Mouse (Mus musculus) heart, embryonic 11.5 days (tissue): ENCODE data around the gene 1110032A03Rik. TPM values are rescaled to one million over a fixed set of nuclear protein-coding genes. Genes with fewer than 3 reads are reported as not detected.

ENCODE experiments used
- ATAC-seq: fragments of 200-750 bp; cut with Nextera tagmentation; replicated peaks from 2 replicates; pipeline ENCODE4 v1.8.0; 2017; ENCODE audit warnings: moderate library complexity; ENCODE audit not compliant: insufficient number of reproducible peaks, low FRiP score, low TSS enrichment
- H3K27ac ChIP-seq: fragments of 300-500 bp; sonication (generic); 2 replicates; pipeline ENCODE4 v1.5.1; 2014; ENCODE audit warnings: mild to moderate bottlenecking, low read depth, low read length
- H3K27me3 ChIP-seq: fragments of 300-500 bp; sonication (generic); 2 replicates; pipeline ENCODE4 v1.6.1; 2014; ENCODE audit warnings: mild to moderate bottlenecking, low read length, mixed read lengths; ENCODE audit not compliant: control insufficient read depth, insufficient read depth
- H3K36me3 ChIP-seq: fragments of 300-500 bp; sonication (generic); 2 replicates; pipeline ENCODE4 v1.6.1; 2014; ENCODE audit warnings: mild to moderate bottlenecking, low read length, moderate library complexity, mixed read lengths; ENCODE audit not compliant: control insufficient read depth, insufficient read depth
- H3K4me1 ChIP-seq: fragments of 300-500 bp; sonication (generic); 2 replicates; pipeline ENCODE4 v1.6.1; 2014; ENCODE audit warnings: low read length; ENCODE audit not compliant: control insufficient read depth, insufficient read depth
- H3K4me2 ChIP-seq: fragments of 300-500 bp; sonication (generic); 2 replicates; pipeline ENCODE4 v1.6.1; 2014; ENCODE audit warnings: mild to moderate bottlenecking, moderate library complexity
- H3K4me3 ChIP-seq: fragments of 300-500 bp; sonication (generic); 2 replicates; pipeline ENCODE4 v1.5.1; 2014; ENCODE audit warnings: low read depth, low read length
- H3K9ac ChIP-seq: fragments of 300-500 bp; sonication (generic); 2 replicates; pipeline ENCODE4 v1.6.1; 2014; ENCODE audit warnings: mild to moderate bottlenecking, low read depth, low read length, moderate library complexity
- H3K9me3 ChIP-seq: fragments of 300-500 bp; sonication (generic); replicated peaks from 2 replicates; pipeline ENCODE4 v1.6.1; 2016; ENCODE audit warnings: low read length; ENCODE audit not compliant: control insufficient read depth
- WGBS: fragments of 180-500 bp; shearing (Covaris S2); extraction: QIAGEN DNeasy Blood & Tissue Kit; methylation state at CpG from one replicate; pipeline ENCODE4 v1.1.7; 2014; ENCODE audit not compliant: insufficient replicate concordance; 5-methylcytosine and 5-hydroxymethylcytosine counted together
- polyA plus RNA-seq: library from polyadenylated mRNA; unstranded; fragments of >200 nt; fragmentation: Nextera tagmentation; extraction: Ambion mirVana; gene quantifications from 2 replicates; pipeline ENCODE4 v1.2.1, GENCODE M21; 2014

Gene 1110032A03Rik
- polyA plus RNA-seq, 1 experiment from 2014 or later = 22.2 TPM

- H3K9ac ChIP-seq = no peak overlapping the region
- no peaks in the 10 kb centered on the region for H3K36me3 ChIP-seq
- 33% methylated on average over 8 of the region's 8 CpGs for WGBS
- H3K4me1 ChIP-seq = peaks cover 21% of the 10 kb centered on the region
- no peak overlapping the region for H3K4me2 ChIP-seq
- no peak for ATAC-seq
- H3K27me3 ChIP-seq = no peaks in the 10 kb centered on the region
- no peak overlapping the region for H3K27ac ChIP-seq
- no peak overlapping the region for H3K4me3 ChIP-seq
- no peaks in the 10 kb centered on the region for H3K9me3 ChIP-seq
These were observed 52.8 kb downstream of the 1110032A03Rik start for GRCm38 (mm10) chr9:50722451-50722911.

GRCm38 (mm10) chr9:50721061-50721460 is 54.3 kb downstream of the 1110032A03Rik start:
- H3K4me2 ChIP-seq = no peak overlapping the region
- no peak for ATAC-seq
- H3K27ac ChIP-seq = no peak overlapping the region
- H3K36me3 ChIP-seq = no peaks in the 10 kb centered on the region
- no peak overlapping the region for H3K9ac ChIP-seq
- no peaks in the 10 kb centered on the region for H3K27me3 ChIP-seq
- H3K9me3 ChIP-seq = no peaks in the 10 kb centered on the region
- peaks cover 14% of the 10 kb centered on the region for H3K4me1 ChIP-seq
- H3K4me3 ChIP-seq = no peak overlapping the region
- 20% methylated on average over 12 of the region's 12 CpGs for WGBS

- no peak overlapping the region for H3K4me2 ChIP-seq
- no peak overlapping the region for H3K4me3 ChIP-seq
- H3K36me3 ChIP-seq = no peaks in the 10 kb centered on the region
- 73% methylated on average over 4 of the region's 4 CpGs for WGBS
- no peaks in the 10 kb centered on the region for H3K9me3 ChIP-seq
- H3K27me3 ChIP-seq = no peaks in the 10 kb centered on the region
- peaks cover 10% of the 10 kb centered on the region for H3K4me1 ChIP-seq
- no peak overlapping the region for H3K27ac ChIP-seq
- H3K9ac ChIP-seq = no peak overlapping the region
- no peak for ATAC-seq
These were observed 56.4 kb downstream of the 1110032A03Rik start for GRCm38 (mm10) chr9:50718878-50719277.

- Histone ChIP-seq H3K9me3 (no peaks in the 10 kb centered on the region), H3K4me1 (no peaks in the 10 kb centered on the region), H3K4me2 (no peak overlapping the region), H3K36me3 (no peaks in the 10 kb centered on the region), H3K27me3 (no peaks in the 10 kb centered on the region), H3K27ac (no peak overlapping the region), H3K9ac (no peak overlapping the region), H3K4me3 (no peak overlapping the region)
- WGBS = 51% methylated on average over 4 of the region's 4 CpGs
- ATAC-seq = no peak
These were observed 61.1 kb downstream of the 1110032A03Rik start for GRCm38 (mm10) chr9:50714188-50714587.

Other genes with a start within 250 kb of the 1110032A03Rik start
- gene Pts, start 246.8 kb downstream of the 1110032A03Rik start, polyA plus RNA-seq = 83.3 and 87.9 TPM in 2 replicates
- 5.5 and 5.8 TPM in 2 replicates for gene Il18, start 220.7 kb downstream of the 1110032A03Rik start, polyA plus RNA-seq
- gene Bco2, start 220.3 kb downstream of the 1110032A03Rik start, polyA plus RNA-seq = 0.10 and 0.20 TPM in 2 replicates
- gene Tex12, start 214.2 kb downstream of the 1110032A03Rik start, polyA plus RNA-seq = not detected in 2 replicates
- 572 and 623 TPM in 2 replicates for gene Sdhd, start 171.7 kb downstream of the 1110032A03Rik start, polyA plus RNA-seq
- 292 and 318 TPM in 2 replicates for gene Timm8b, start 171.6 kb downstream of the 1110032A03Rik start, polyA plus RNA-seq
- gene Pih1d2, start 158.2 kb downstream of the 1110032A03Rik start, polyA plus RNA-seq = 1.8 and 3.1 TPM in 2 replicates
- gene Nkapd1, start 158.1 kb downstream of the 1110032A03Rik start, polyA plus RNA-seq = 20.2 and 21.3 TPM in 2 replicates
- gene Dlat, start 115.7 kb downstream of the 1110032A03Rik start, polyA plus RNA-seq = 122 and 144 TPM in 2 replicates
- 7.3 and 7.5 TPM in 2 replicates for gene Dixdc1, start 36.0 kb downstream of the 1110032A03Rik start, polyA plus RNA-seq
- gene 2310030G06Rik, start 29.0 kb downstream of the 1110032A03Rik start, polyA plus RNA-seq = 7.7 and 9.4 TPM in 2 replicates
- gene Cryab, start 24.2 kb downstream of the 1110032A03Rik start, polyA plus RNA-seq = 841 and 878 TPM in 2 replicates
- 319 and 338 TPM in 2 replicates for gene Hspb2, start 23.2 kb downstream of the 1110032A03Rik start, polyA plus RNA-seq
- gene Fdxacb1, start 7.3 kb downstream of the 1110032A03Rik start, polyA plus RNA-seq = 9.8 and 9.9 TPM in 2 replicates
- 34.2 and 37.3 TPM in 2 replicates for gene Alg9, start 501 bp downstream of the 1110032A03Rik start, polyA plus RNA-seq
- gene Ppp2r1b, start 69.8 kb upstream of the 1110032A03Rik start, polyA plus RNA-seq = 63.1 and 66.9 TPM in 2 replicates
- gene Sik2, start 233.6 kb upstream of the 1110032A03Rik start, polyA plus RNA-seq = 15.6 and 17.1 TPM in 2 replicates